Mouse (Mus musculus): ENCODE results near the gene Mpig6b. TPM values are rescaled to one million over a fixed set of nuclear protein-coding genes. Genes with fewer than 3 reads are reported as not detected.

Mpig6b gene
- polyA plus RNA-seq, 1 experiment from 2014 or later, result 0.16 TPM

- Histone ChIP-seq H3K4me2 (ENCODE audit: low read depth, low read length) (no peak overlapping the region), H3K4me3 (ENCODE audit: low read length) (no peak overlapping the region), H3K36me3 (ENCODE audit: control insufficient read depth, insufficient read depth) (peaks cover 28% of the 10 kb centered on the region), H3K27ac (ENCODE audit: low read length) (no peak overlapping the region), H3K4me1 (ENCODE audit: control insufficient read depth, insufficient read depth, low read length) (peaks cover 6% of the 10 kb centered on the region; the same call in 1 of the 2 replicates), H3K27me3 (ENCODE audit: control insufficient read depth, insufficient read depth, low read length) (no peaks in the 10 kb centered on the region), H3K9ac (ENCODE audit: low read length) (no peak overlapping the region), H3K9me3 (replicated peaks; ENCODE audit: control insufficient read depth, low read length) (no peaks in the 10 kb centered on the region)
- ATAC-seq (replicated peaks; ENCODE audit: extremely low read depth, insufficient read depth, low FRiP score), result no peak
- WGBS, result 46% methylated on average over 6 of the region's 6 CpGs
Observed at GRCm38 (mm10) chr17:35103221-35103690, 37.3 kb upstream of the Mpig6b start.

- H3K4me2 ChIP-seq (ENCODE audit: low read depth, low read length), result no peak overlapping the region
- no peak overlapping the region for H3K27ac ChIP-seq (ENCODE audit: low read length)
- H3K4me1 ChIP-seq (ENCODE audit: control insufficient read depth, insufficient read depth, low read length), result peaks cover 6% of the 10 kb centered on the region; the same call in 1 of the 2 replicates
- 54% methylated on average over 8 of the region's 8 CpGs for WGBS
- ATAC-seq (replicated peaks; ENCODE audit: extremely low read depth, insufficient read depth, low FRiP score), result no peak
- peaks cover 32% of the 10 kb centered on the region for H3K36me3 ChIP-seq (ENCODE audit: control insufficient read depth, insufficient read depth)
- no peaks in the 10 kb centered on the region for H3K9me3 ChIP-seq (replicated peaks; ENCODE audit: control insufficient read depth, low read length)
- H3K4me3 ChIP-seq (ENCODE audit: low read length), result no peak overlapping the region
- no peak overlapping the region for H3K9ac ChIP-seq (ENCODE audit: low read length)
- no peaks in the 10 kb centered on the region for H3K27me3 ChIP-seq (ENCODE audit: control insufficient read depth, insufficient read depth, low read length)
Observed at GRCm38 (mm10) chr17:35102299-35102698, 36.3 kb upstream of the Mpig6b start.

DNA sequence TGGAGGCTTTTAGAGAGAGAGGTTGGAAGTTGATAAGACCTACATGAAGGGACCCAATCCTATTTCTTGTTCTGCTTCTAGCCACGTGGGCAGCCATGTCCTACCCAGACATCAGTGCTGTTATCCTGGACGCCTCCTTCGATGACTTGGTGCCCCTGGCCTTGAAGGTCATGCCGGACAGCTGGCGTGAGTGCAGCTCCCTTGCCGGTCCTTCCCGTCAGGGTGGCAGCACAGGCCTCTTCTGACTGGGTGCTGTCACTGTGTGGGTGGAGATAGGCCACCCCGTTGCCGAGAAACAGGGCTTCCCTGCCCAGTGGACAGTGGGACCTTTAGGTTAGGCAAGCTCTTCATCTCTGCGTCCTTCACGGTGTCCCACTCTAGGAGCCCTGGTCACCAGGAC is 35.2 kb upstream of the Mpig6b start:
- H3K4me2 ChIP-seq (ENCODE audit: low read depth, low read length), result no peak overlapping the region
- H3K27me3 ChIP-seq (ENCODE audit: control insufficient read depth, insufficient read depth, low read length), result no peaks in the 10 kb centered on the region
- WGBS, result 83% methylated on average over 11 of the region's 11 CpGs
- ATAC-seq (replicated peaks; ENCODE audit: extremely low read depth, insufficient read depth, low FRiP score), result no peak
- H3K4me3 ChIP-seq (ENCODE audit: low read length), result no peak overlapping the region
- H3K9me3 ChIP-seq (replicated peaks; ENCODE audit: control insufficient read depth, low read length), result no peaks in the 10 kb centered on the region
- H3K36me3 ChIP-seq (ENCODE audit: control insufficient read depth, insufficient read depth), result peaks cover 39% of the 10 kb centered on the region
- H3K4me1 ChIP-seq (ENCODE audit: control insufficient read depth, insufficient read depth, low read length), result peaks cover 4% of the 10 kb centered on the region; the same call in 1 of the 2 replicates
- no peak overlapping the region for H3K27ac ChIP-seq (ENCODE audit: low read length)
- H3K9ac ChIP-seq (ENCODE audit: low read length), result no peak overlapping the region

- Histone ChIP-seq H3K4me3 (ENCODE audit: low read length) (no peak overlapping the region), H3K9ac (ENCODE audit: low read length) (no peak overlapping the region), H3K27me3 (ENCODE audit: control insufficient read depth, insufficient read depth, low read length) (no peaks in the 10 kb centered on the region), H3K36me3 (ENCODE audit: control insufficient read depth, insufficient read depth) (peaks cover 39% of the 10 kb centered on the region), H3K27ac (ENCODE audit: low read length) (no peak overlapping the region), H3K9me3 (replicated peaks; ENCODE audit: control insufficient read depth, low read length) (no peaks in the 10 kb centered on the region), H3K4me1 (ENCODE audit: control insufficient read depth, insufficient read depth, low read length) (peaks cover 2% of the 10 kb centered on the region; the same call in 1 of the 2 replicates), H3K4me2 (ENCODE audit: low read depth, low read length) (no peak overlapping the region)
- WGBS, result 57% methylated on average over 10 of the region's 10 CpGs
- ATAC-seq (replicated peaks; ENCODE audit: extremely low read depth, insufficient read depth, low FRiP score), result no peak
Observed at GRCm38 (mm10) chr17:35100196-35100765, 34.3 kb upstream of the Mpig6b start.

DNA sequence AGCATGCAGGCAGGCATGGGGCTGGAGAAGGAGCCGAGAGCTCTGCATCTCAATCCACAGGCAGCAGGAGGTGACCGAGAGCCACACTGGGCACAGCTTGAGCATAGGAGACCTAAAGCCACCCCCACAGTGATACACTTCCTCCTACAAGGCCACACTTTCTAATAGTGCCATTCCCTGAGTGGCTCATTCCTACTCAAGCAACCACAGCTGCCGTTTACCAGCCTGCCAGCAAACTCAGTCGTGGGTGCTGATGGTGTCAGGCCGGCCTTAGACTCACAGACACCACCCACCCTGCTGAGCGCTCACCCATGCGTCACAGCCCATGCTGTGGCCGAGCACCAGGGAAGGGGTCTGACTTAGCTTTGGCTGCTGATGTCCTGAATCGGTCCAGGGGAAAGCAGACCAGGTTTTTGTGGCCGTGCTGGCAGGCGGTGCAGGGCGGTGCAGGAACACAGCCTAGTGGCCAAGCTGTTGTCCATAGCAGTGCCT is 31.2 kb upstream of the Mpig6b start:
- no peak for ATAC-seq (replicated peaks; ENCODE audit: extremely low read depth, insufficient read depth, low FRiP score)
- no peaks in the 10 kb centered on the region for H3K9me3 ChIP-seq (replicated peaks; ENCODE audit: control insufficient read depth, low read length)
- H3K9ac ChIP-seq (ENCODE audit: low read length), result no peak overlapping the region
- H3K27ac ChIP-seq (ENCODE audit: low read length), result no peak overlapping the region
- 89% methylated on average over 12 of the region's 12 CpGs for WGBS
- H3K36me3 ChIP-seq (ENCODE audit: control insufficient read depth, insufficient read depth), result peaks cover 47% of the 10 kb centered on the region
- no peak overlapping the region for H3K4me2 ChIP-seq (ENCODE audit: low read depth, low read length)
- no peaks in the 10 kb centered on the region for H3K4me1 ChIP-seq (ENCODE audit: control insufficient read depth, insufficient read depth, low read length)
- H3K27me3 ChIP-seq (ENCODE audit: control insufficient read depth, insufficient read depth, low read length), result no peaks in the 10 kb centered on the region
- H3K4me3 ChIP-seq (ENCODE audit: low read length), result no peak overlapping the region

- ATAC-seq (replicated peaks; ENCODE audit: extremely low read depth, insufficient read depth, low FRiP score), result no peak
- H3K4me3 ChIP-seq (ENCODE audit: low read length), result no peak overlapping the region
- peaks cover 45% of the 10 kb centered on the region for H3K36me3 ChIP-seq (ENCODE audit: control insufficient read depth, insufficient read depth)
Observed at GRCm38 (mm10) chr17:35096597-35096996, 30.6 kb upstream of the Mpig6b start.

GRCm38 (mm10) chr17:35094475-35095365 is 28.7 kb upstream of the Mpig6b start:
- ATAC-seq (replicated peaks; ENCODE audit: extremely low read depth, insufficient read depth, low FRiP score), result no peak
- no peak overlapping the region for H3K27ac ChIP-seq (ENCODE audit: low read length)

More at GRCm38 (mm10) chr17:35096597-35096996, 30.6 kb upstream of the Mpig6b start:
- Histone ChIP-seq H3K4me1 (ENCODE audit: control insufficient read depth, insufficient read depth, low read length) (no peaks in the 10 kb centered on the region), H3K9ac (ENCODE audit: low read length) (no peak overlapping the region; the same call in 1 of the 2 replicates), H3K4me2 (ENCODE audit: low read depth, low read length) (no peak overlapping the region), H3K27ac (ENCODE audit: low read length) (no peak overlapping the region), H3K27me3 (ENCODE audit: control insufficient read depth, insufficient read depth, low read length) (no peaks in the 10 kb centered on the region), H3K9me3 (replicated peaks; ENCODE audit: control insufficient read depth, low read length) (no peaks in the 10 kb centered on the region)
- 89% methylated on average over 12 of the region's 12 CpGs for WGBS

DNA sequence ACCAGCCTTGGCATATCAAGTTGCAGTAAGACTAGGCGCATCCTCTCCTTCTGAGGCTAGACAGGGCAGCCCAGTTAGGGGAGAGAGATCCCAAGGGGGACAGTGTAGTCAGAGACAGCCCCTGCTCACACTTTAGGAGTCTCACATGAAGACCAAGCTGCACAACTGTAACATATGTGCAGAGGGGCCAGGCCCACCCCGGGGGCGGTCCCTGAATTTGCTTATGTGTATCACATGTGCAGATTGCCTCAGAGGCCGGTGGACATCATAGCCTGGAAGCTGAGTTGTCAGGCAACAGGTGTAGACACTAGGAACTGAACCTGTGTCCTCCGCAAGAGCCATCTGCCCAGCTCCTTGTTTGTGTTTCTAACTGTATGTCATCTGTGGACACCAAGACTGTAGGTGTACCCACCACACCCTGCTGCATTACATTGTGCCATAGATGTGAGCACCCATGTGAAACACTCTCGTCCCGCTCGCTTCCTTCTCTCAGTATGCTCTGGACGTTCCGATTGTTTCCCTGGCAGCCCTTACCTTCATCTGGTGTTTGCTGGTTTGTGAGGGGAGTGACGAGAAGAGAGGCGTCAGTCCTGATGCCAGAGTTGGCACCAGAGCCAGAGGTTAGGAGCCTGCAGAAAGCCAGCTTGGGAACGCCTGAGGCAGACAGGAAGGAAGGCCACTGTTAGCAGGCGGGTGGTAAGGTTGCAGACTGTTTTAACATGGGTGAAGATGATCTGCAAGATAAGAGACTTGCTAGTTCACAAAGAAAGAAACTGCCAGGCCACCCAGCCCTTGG is 26.6 kb upstream of the Mpig6b start:
- Histone ChIP-seq H3K4me2 (ENCODE audit: low read depth, low read length) (no peak overlapping the region), H3K9me3 (replicated peaks; ENCODE audit: control insufficient read depth, low read length) (no peaks in the 10 kb centered on the region), H3K27ac (ENCODE audit: low read length) (no peak overlapping the region), H3K4me3 (ENCODE audit: low read length) (no peak overlapping the region), H3K36me3 (ENCODE audit: control insufficient read depth, insufficient read depth) (peaks cover 23% of the 10 kb centered on the region), H3K9ac (ENCODE audit: low read length) (no peak overlapping the region), H3K27me3 (ENCODE audit: control insufficient read depth, insufficient read depth, low read length) (no peaks in the 10 kb centered on the region), H3K4me1 (ENCODE audit: control insufficient read depth, insufficient read depth, low read length) (peaks cover 9% of the 10 kb centered on the region)
- no peak for ATAC-seq (replicated peaks; ENCODE audit: extremely low read depth, insufficient read depth, low FRiP score)
- 86% methylated on average over 14 of the region's 14 CpGs for WGBS

More at GRCm38 (mm10) chr17:35094475-35095365, 28.7 kb upstream of the Mpig6b start:
- Histone ChIP-seq H3K9ac (ENCODE audit: low read length) (no peak overlapping the region), H3K36me3 (ENCODE audit: control insufficient read depth, insufficient read depth) (peaks cover 34% of the 10 kb centered on the region), H3K9me3 (replicated peaks; ENCODE audit: control insufficient read depth, low read length) (no peaks in the 10 kb centered on the region), H3K4me2 (ENCODE audit: low read depth, low read length) (no peak overlapping the region), H3K27me3 (ENCODE audit: control insufficient read depth, insufficient read depth, low read length) (no peaks in the 10 kb centered on the region), H3K4me3 (ENCODE audit: low read length) (no peak overlapping the region), H3K4me1 (ENCODE audit: control insufficient read depth, insufficient read depth, low read length) (peaks cover 9% of the 10 kb centered on the region)
- 74% methylated on average over 15 of the region's 15 CpGs for WGBS

Data from heart, embryonic 16.5 days (tissue).